Comparison of ENCODE assay signal across 8 mouse cellular contexts in genomic region chr7:16174597-16175541, GRCm38 (mm10). TPM values are rescaled to one million over a fixed set of nuclear protein-coding genes. Genes with fewer than 3 reads are reported as not detected.
DNase-seq lines count a peak whose midpoint lies in the region; ATAC-seq and TF ChIP-seq lines count a peak whose summit lies in the region.

Meis3 (plus strand) TSS chr7:16175090.

- peak; percentile 83 for ATAC-seq in inflammation-experienced regulatory T-cells, adult 6 months
- peak; percentile 69 for ATAC-seq in limb, embryonic 14.5 days (ENCODE audit: low FRiP score, low read depth)
- peak; percentile 93 for ATAC-seq in midbrain, embryonic 15.5 days (replicated peaks)
- ATAC-seq in stomach, embryonic 15.5 days (ENCODE audit: insufficient read depth, low FRiP score, low read depth) = peak; percentile 79

- H3K4me1 ChIP-seq in limb, embryonic 14.5 days (ENCODE audit: control insufficient read depth, insufficient read depth, low read length) = no peaks in the 10 kb centered on the region
- H3K4me1 ChIP-seq in midbrain, embryonic 15.5 days = peaks cover 38% of the 10 kb centered on the region
- peaks cover 15% of the 10 kb centered on the region; the same call in 1 of the 2 replicates for H3K4me1 ChIP-seq in stomach, embryonic 15.5 days

- no peak within 1 kb of the TSS for H3K27ac ChIP-seq in limb, embryonic 14.5 days (replicated peaks; ENCODE audit: low read depth, low read length)
- H3K27ac ChIP-seq in midbrain, embryonic 15.5 days = peak within 1 kb of the TSS; percentile 84
- 0 out of 2 replicates have a peak within 1 kb of the TSS, but pooled peaks have one; percentile 26 for H3K27ac ChIP-seq in stomach, embryonic 15.5 days

- no peaks in the 10 kb centered on the region for H3K36me3 ChIP-seq in limb, embryonic 14.5 days (ENCODE audit: control insufficient read depth, insufficient read depth, low read length)
- peaks cover 21% of the 10 kb centered on the region for H3K36me3 ChIP-seq in midbrain, embryonic 15.5 days (replicated peaks)
- 0 out of 2 replicates have a peak, but pooled peaks cover 6% of the 10 kb centered on the region for H3K36me3 ChIP-seq in stomach, embryonic 15.5 days

- intact Hi-C loops in gastrocnemius, postnatal 14 days (cut with DNase I; ENCODE audit: low total_unique reads) = loop anchor here (5.0 kb wide), 1 partner anchor 83 kb away; no protein-coding TSS in a partner anchor

- TF ChIP-seq POLR2A in limb, embryonic 14.5 days (IDR thresholded peaks at IDR 0.05; ENCODE audit: borderline replicate concordance, extremely low read depth, insufficient read depth, insufficient read length) = no peak

- peak within 1 kb of the TSS; percentile 71 for H3K4me2 ChIP-seq in limb, embryonic 14.5 days (replicated peaks; ENCODE audit: low read depth, low read length, severe bottlenecking)
- H3K4me2 ChIP-seq in midbrain, embryonic 15.5 days = peak within 1 kb of the TSS; percentile 74
- peak within 1 kb of the TSS; percentile 80 for H3K4me2 ChIP-seq in stomach, embryonic 15.5 days

- H3K4me3 ChIP-seq in limb, embryonic 14.5 days (replicated peaks; ENCODE audit: low read length) = peak within 1 kb of the TSS; percentile 49
- peak within 1 kb of the TSS; percentile 91 for H3K4me3 ChIP-seq in midbrain, embryonic 15.5 days
- peak within 1 kb of the TSS; percentile 69 for H3K4me3 ChIP-seq in stomach, embryonic 15.5 days (replicated peaks)

- WGBS in limb, embryonic 14.5 days = 1% methylated on average over 35 of the region's 42 CpGs
- under 1% methylated on average over 42 of the region's 42 CpGs for WGBS in midbrain, embryonic 15.5 days
- WGBS in stomach, embryonic 15.5 days = under 1% methylated on average over 41 of the region's 42 CpGs

- peaks cover 23% of the 10 kb centered on the region; the same call in 1 of the 2 replicates for H3K27me3 ChIP-seq in limb, embryonic 14.5 days (ENCODE audit: control insufficient read depth, insufficient read depth, low read length)
- H3K27me3 ChIP-seq in midbrain, embryonic 15.5 days (replicated peaks) = no peaks in the 10 kb centered on the region
- H3K27me3 ChIP-seq in stomach, embryonic 15.5 days (replicated peaks) = no peaks in the 10 kb centered on the region

- peak; percentile 65 for DNase-seq in layer of hippocampus, adult 11-12 months (ENCODE audit: low spot score)
- DNase-seq in layer of hippocampus, adult 9-10 months (ENCODE audit: low spot score) = no peak
- DNase-seq in cerebellum, postnatal 10 days = peak; percentile 82 to 84
- peak; percentile 61 for DNase-seq in gastrocnemius, postnatal 14 days
- DNase-seq in limb, embryonic 14.5 days (ENCODE audit: low spot score) = peak; percentile 40

- H3K9ac ChIP-seq in limb, embryonic 14.5 days (ENCODE audit: low read depth, low read length, severe bottlenecking) = peak within 1 kb of the TSS; percentile 61
- H3K9ac ChIP-seq in midbrain, embryonic 15.5 days = peak within 1 kb of the TSS; percentile 86
- H3K9ac ChIP-seq in stomach, embryonic 15.5 days = peak within 1 kb of the TSS; percentile 40

- H3K9me3 ChIP-seq in limb, embryonic 14.5 days (ENCODE audit: control insufficient read depth, low read length) = no peaks in the 10 kb centered on the region
- H3K9me3 ChIP-seq in midbrain, embryonic 15.5 days = no peaks in the 10 kb centered on the region
- H3K9me3 ChIP-seq in stomach, embryonic 15.5 days = no peaks in the 10 kb centered on the region

RNA-seq across cellular contexts. Expression of gene Meis3, which starts in this region (rescaled TPM):
- total RNA-seq in gastrocnemius, postnatal 14 days (2021) = 1 to 10 TPM; 2.5 to 3.1 TPM
- 10 to 100 TPM in 2 of 3 experiments, 1 to 10 TPM in 1; 8.6 to 23.2 (median 20.8) TPM for polyA plus RNA-seq in inflammation-experienced regulatory T-cells, adult 6 months (2017; shearing (Covaris generic))
- 29.3 and 34.2 TPM in 2 replicates for polyA plus RNA-seq in limb, embryonic 14.5 days (2012; rRNA removed)
- polyA plus RNA-seq in limb, embryonic 14.5 days (2014; fragmentation: Nextera tagmentation; extraction: Ambion mirVana) = 15.1 and 16.2 TPM in 2 replicates
- 164 and 166 TPM in 2 replicates for polyA plus RNA-seq in midbrain, embryonic 15.5 days (2015; fragmentation: Nextera tagmentation; extraction: Ambion mirVana)
- 28.2 and 28.8 TPM in 2 replicates for polyA plus RNA-seq in stomach, embryonic 15.5 days (2015; fragmentation: Nextera tagmentation; extraction: Ambion mirVana)
